Mouse (Mus musculus) bone marrow macrophage, adult 2 months (primary cell): ENCODE measurements around the gene Zscan2. TPM values are rescaled to one million over a fixed set of nuclear protein-coding genes. Genes with fewer than 3 reads are reported as not detected.

Source experiments
- H3K27ac ChIP-seq: 2 replicates; pipeline ENCODE4 v1.5.1; 2012; ENCODE audit warnings: low read depth, low read length; ENCODE audit not compliant: insufficient read depth
- H3K4me1 ChIP-seq: 2 replicates; pipeline ENCODE4 v1.6.1; 2012; ENCODE audit warnings: low read length; ENCODE audit not compliant: control insufficient read depth, insufficient read depth
- H3K4me3 ChIP-seq: 2 replicates; pipeline ENCODE4 v1.5.1; 2012; ENCODE audit warnings: mild to moderate bottlenecking, low read length, moderate library complexity; ENCODE audit not compliant: insufficient read depth
- CTCF ChIP-seq: IDR thresholded peaks from 2 replicates; pipeline ENCODE4 v1.5.1; 2012; ENCODE audit warnings: low read depth, mild to moderate bottlenecking, low read length, moderate library complexity
- POLR2A ChIP-seq: IDR thresholded peaks from 2 replicates; pipeline ENCODE4 v1.6.1; 2012; ENCODE audit warnings: mild to moderate bottlenecking, low read depth, low read length, borderline replicate concordance
- polyA plus RNA-seq: library from polyadenylated mRNA; stranded (reverse); fragments of >200 nt; gene quantifications from 2 replicates; pipeline ENCODE4 v1.2.4, GENCODE M21; 2012; ENCODE audit not compliant: missing spikeins, insufficient read depth, insufficient read length

The Zscan2 gene
- polyA plus RNA-seq, 1 experiment, result 3.6 TPM

GRCm38 (mm10) chr7:80875727-80876126, 15.0 kb downstream of the Zscan2 start:
- Histone ChIP-seq H3K27ac (no peak overlapping the region), H3K4me3 (no peak overlapping the region), H3K4me1 (peaks cover 2% of the 10 kb centered on the region; the same call in 1 of the 2 replicates)
- no peak for TF ChIP-seq CTCF
- TF ChIP-seq POLR2A, result no peak

GRCm38 (mm10) chr7:80882830-80883505, 22.2 kb downstream of the Zscan2 start:
- no peak for TF ChIP-seq CTCF
- no peak for TF ChIP-seq POLR2A
- Histone ChIP-seq H3K4me3 (no peak overlapping the region), H3K27ac (no peak overlapping the region), H3K4me1 (peaks cover 6% of the 10 kb centered on the region)

- Histone ChIP-seq H3K4me1 (peaks cover 9% of the 10 kb centered on the region), H3K27ac (no peak overlapping the region), H3K4me3 (no peak overlapping the region)
- TF ChIP-seq CTCF (no peak), POLR2A (no peak)
Measured at GRCm38 (mm10) chr7:80885666-80886065, 24.9 kb downstream of the Zscan2 start.

GRCm38 (mm10) chr7:80888595-80888994, 27.9 kb downstream of the Zscan2 start:
- Histone ChIP-seq H3K4me3 (no peak overlapping the region), H3K27ac (no peak overlapping the region), H3K4me1 (peaks cover 2% of the 10 kb centered on the region; the same call in 1 of the 2 replicates)
- TF ChIP-seq CTCF, result no peak
- TF ChIP-seq POLR2A, result no peak

GRCm38 (mm10) chr7:80889021-80889511, 28.3 kb downstream of the Zscan2 start:
- no peak overlapping the region for H3K4me3 ChIP-seq
- TF ChIP-seq CTCF, result no peak
- TF ChIP-seq POLR2A, result no peak
- no peak overlapping the region for H3K27ac ChIP-seq
- H3K4me1 ChIP-seq, result peaks cover 2% of the 10 kb centered on the region; the same call in 1 of the 2 replicates

GRCm38 (mm10) chr7:80889841-80890241, 29.1 kb downstream of the Zscan2 start:
- Histone ChIP-seq H3K4me3 (no peak overlapping the region), H3K4me1 (peaks cover 2% of the 10 kb centered on the region; the same call in 1 of the 2 replicates), H3K27ac (no peak overlapping the region)
- no peak for TF ChIP-seq CTCF
- TF ChIP-seq POLR2A, result no peak

GRCm38 (mm10) chr7:80893086-80893752, 32.5 kb downstream of the Zscan2 start:
- TF ChIP-seq POLR2A (no peak), CTCF (no peak)
- Histone ChIP-seq H3K4me3 (no peak overlapping the region), H3K4me1 (peaks cover 2% of the 10 kb centered on the region; the same call in 1 of the 2 replicates), H3K27ac (no peak overlapping the region)

GRCm38 (mm10) chr7:80893753-80894129, 33.0 kb downstream of the Zscan2 start:
- Histone ChIP-seq H3K4me1 (peaks cover 2% of the 10 kb centered on the region; the same call in 1 of the 2 replicates), H3K27ac (no peak overlapping the region), H3K4me3 (no peak overlapping the region)
- TF ChIP-seq CTCF (no peak), POLR2A (no peak)

GRCm38 (mm10) chr7:80894196-80894595, 33.5 kb downstream of the Zscan2 start:
- TF ChIP-seq POLR2A (no peak), CTCF (no peak)
- no peak overlapping the region for H3K4me3 ChIP-seq
- peaks cover 2% of the 10 kb centered on the region; the same call in 1 of the 2 replicates for H3K4me1 ChIP-seq
- no peak overlapping the region for H3K27ac ChIP-seq

GRCm38 (mm10) chr7:80894815-80895519, 34.2 kb downstream of the Zscan2 start:
- Histone ChIP-seq H3K4me3 (no peak overlapping the region), H3K4me1 (peaks cover 4% of the 10 kb centered on the region), H3K27ac (no peak overlapping the region)
- TF ChIP-seq POLR2A (no peak), CTCF (no peak)
